Mouse (Mus musculus) small intestine, adult 2 months (tissue): ENCODE measurements around the gene Dpm1.

Experiments
- CTCF ChIP-seq: fragments of 200-500 bp; IDR thresholded peaks from 2 replicates; pipeline ENCODE4 v1.5.1; 2012; ENCODE audit warnings: low read depth, mild to moderate bottlenecking, control low read depth, inconsistent platforms, low read length, moderate library complexity, mixed read lengths; ENCODE audit not compliant: insufficient replicate concordance, insufficient read length; ENCODE audit errors: extremely low read depth
- POLR2A ChIP-seq: fragments of 200-500 bp; IDR thresholded peaks from 2 replicates; pipeline ENCODE4 v1.6.1; 2012; ENCODE audit warnings: low read depth, mild to moderate bottlenecking, control low read depth, inconsistent platforms, low read length, moderate library complexity

DNA sequence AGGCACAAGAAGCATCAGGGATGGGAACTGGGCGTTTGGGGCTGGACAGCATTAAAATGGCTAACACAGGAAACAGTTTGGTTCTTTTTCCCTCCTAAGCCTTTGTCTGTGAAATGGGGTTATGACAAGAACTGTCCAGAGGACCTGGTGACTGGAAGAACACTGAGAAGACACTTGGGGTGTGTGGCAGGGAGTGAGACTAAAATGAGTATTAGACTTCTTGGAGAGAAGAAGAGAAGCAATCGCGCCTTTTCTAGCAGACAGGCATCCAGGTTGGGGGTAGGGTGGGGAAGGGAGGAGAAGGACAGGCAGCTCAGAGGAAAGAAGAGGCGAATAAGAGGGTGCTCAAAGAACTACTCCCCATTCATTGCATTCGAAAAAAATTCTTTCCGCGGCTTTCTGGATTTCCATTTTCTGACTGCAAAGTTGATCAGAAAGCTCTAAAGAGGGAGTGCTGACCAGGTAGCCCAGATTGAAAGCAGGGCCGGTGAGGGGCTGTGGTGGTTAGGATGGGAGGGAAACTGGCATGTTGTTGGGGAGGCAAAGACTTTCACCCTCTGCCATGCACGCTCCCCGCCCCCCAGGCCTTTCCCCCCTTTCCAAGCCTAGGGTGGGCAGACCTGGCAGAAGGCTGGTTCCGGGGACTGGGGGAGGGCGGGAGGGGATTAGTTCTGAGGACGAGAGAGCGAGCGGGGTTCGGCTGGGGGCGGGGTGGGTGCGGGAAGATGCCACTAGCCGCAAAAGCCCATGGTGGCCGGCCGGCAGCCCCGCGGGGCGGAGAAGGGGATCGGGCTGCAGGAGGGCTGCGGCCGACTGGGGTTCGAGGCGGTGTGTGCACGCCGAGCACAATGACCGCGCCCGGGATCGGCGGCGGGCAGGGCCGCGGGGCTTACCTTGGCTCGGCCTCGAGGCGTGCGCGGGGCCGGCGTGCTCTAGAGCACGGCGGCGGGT lies 24.4 kb downstream of the Dpm1 start:
- TF ChIP-seq POLR2A (no peak), CTCF (no peak)
